Mouse (Mus musculus): Measurements from ENCODE around the gene Rab3gap2. TPM values are rescaled to one million over a fixed set of nuclear protein-coding genes. Genes with fewer than 3 reads are reported as not detected.

The Rab3gap2 gene
- polyA plus RNA-seq, 1 experiment from 2014 or later, result 26.4 TPM

MicroRNA genes within 50 kb of the gene (microRNA counts, 519-probe panel; counts per million panel counts)
- microRNA mmu-miR-194 (5,652 counts per million, percentile 58 among the panel's probes with 10 or more counts), microRNA mmu-miR-664 (not detected)

Small RNA genes lying within 50 kb of the gene (microRNA-seq; reads per million reads assigned to microRNA genes)
- 17.2 reads per million, percentile 29 among the genes with 10 or more reads in this experiment for gene Mir194-1 (ENCODE audit: borderline number of aligned reads)
- 5.6 reads per million, percentile 15 among the genes with 10 or more reads in this experiment for gene Mir215 (ENCODE audit: borderline number of aligned reads)
- 20.1 reads per million, percentile 31 among the genes with 10 or more reads in this experiment for gene Mir664 (ENCODE audit: borderline number of aligned reads)

Other genes with a start within 250 kb of the Rab3gap2 start
- 0.69 and 1.0 TPM in 2 replicates for gene Mark1, start 204.5 kb upstream of the Rab3gap2 start, polyA plus RNA-seq (2014; fragmentation: Nextera tagmentation; extraction: Ambion mirVana)
- gene Iars2, start 125.3 kb downstream of the Rab3gap2 start, polyA plus RNA-seq (2014; fragmentation: Nextera tagmentation; extraction: Ambion mirVana), result 41.0 and 49.6 TPM in 2 replicates
- gene Bpnt1, start 128.0 kb downstream of the Rab3gap2 start, polyA plus RNA-seq (2014; fragmentation: Nextera tagmentation; extraction: Ambion mirVana), result 28.4 and 29.4 TPM in 2 replicates
- 180 and 202 TPM in 2 replicates for gene Eprs, start 158.9 kb downstream of the Rab3gap2 start, polyA plus RNA-seq (2014; fragmentation: Nextera tagmentation; extraction: Ambion mirVana)

All from liver, embryonic 11.5 days (tissue).